Mouse (Mus musculus) G1E-ER4 (cell line): Measurements from ENCODE around the gene 4931422A03Rik. TPM values are rescaled to one million over a fixed set of nuclear protein-coding genes. Genes with fewer than 3 reads are reported as not detected.

ENCODE experiments used
- GATA1 ChIP-seq: IDR thresholded peaks from one replicate; pipeline ENCODE4 v1.8.0; 2012; ENCODE audit warnings: low read length, inconsistent platforms
- polyA plus RNA-seq: library from polyadenylated mRNA; stranded (reverse); fragments of >175 nt; gene quantifications from 2 replicates; pipeline ENCODE4 v1.2.3, GENCODE M21; 2012

4931422A03Rik gene
- polyA plus RNA-seq, 1 experiment = not detected

DNA sequence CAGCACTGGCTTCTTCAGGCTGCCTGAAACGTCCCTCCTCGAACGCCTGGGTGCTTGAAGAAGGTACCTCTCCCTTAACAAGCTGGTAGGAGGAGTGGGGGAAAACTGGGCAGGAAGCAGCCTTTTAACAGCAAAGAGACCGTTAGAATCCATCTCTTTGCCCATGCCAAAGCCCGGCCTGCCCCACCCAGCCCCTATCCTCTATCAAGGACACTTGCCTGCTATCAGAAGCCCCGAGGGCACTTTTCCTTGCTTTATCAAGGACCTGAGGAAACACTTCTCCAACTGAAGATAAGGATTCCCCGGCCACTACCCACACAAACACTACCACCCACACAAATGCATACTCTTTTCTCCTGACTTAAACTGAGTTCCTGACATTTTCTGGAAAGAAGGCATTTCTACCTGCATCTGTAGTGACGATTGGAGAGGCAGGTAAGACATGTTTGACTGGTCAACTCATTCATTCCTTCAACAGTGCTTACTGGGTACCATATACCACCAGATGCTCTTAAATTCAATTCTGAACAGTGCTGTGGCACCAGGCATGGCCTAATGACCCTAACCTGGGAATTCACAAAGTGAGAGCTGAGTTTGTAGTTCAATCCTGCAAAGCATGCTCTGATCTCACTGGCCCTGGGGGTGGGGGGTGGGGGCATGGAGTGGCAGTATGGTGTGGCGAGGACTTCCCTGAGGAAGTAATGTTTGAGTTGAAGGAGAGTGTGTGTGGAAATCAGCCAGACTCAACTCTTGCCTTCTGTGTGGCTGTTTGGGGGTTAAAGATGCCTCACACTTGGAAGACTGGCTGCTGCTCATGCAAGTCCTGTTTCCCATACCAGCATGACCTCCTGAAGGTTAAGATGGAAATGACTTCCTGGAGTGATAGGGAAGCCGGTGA lies 70.3 kb downstream of the 4931422A03Rik start, which contains the start of gene Lmo2:
Lmo2 (plus strand) TSS at position 338 of the 898 bp plus-strand sequence.
- TF ChIP-seq GATA1 = peak; percentile 68

DNA sequence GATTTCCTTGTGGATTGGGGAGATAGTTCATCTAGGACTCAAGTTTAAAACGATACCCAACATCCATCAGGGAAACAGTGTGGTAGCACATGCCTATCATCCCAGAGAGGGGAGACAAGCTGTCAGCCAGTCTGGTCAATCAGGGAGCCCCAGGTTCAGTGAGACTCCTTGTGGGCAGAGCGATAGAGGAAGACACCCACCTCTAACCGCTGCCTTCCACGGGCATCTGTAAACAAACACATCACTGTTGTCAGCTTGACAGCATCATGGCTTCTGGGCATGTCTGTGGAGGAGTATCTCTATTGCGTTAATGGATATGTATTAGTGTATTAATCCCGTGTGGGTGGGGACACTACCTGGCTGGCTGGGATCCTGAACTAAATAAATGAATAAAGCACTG lies 71.3 kb downstream of the 4931422A03Rik start:
- peak; percentile 80 for TF ChIP-seq GATA1

DNA sequence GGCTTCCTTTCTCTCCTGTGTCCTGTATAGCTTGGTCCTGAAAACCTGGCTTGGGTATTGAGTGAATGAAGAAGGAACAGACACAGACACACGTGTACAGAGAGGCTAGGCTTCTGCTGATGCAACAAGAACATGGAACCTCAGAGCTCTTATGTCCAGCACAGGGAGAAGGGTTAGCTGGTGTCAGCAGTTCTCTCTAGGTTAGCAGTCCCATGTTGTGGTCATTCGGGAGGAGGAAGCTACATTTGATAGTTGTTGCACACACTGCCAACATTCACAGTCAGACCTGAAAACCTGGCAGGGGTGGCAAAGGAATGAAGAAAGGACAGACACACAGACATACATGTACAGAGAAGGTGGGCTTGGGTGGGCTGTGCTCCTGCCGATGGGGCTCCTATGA lies 72.4 kb downstream of the 4931422A03Rik start:
- TF ChIP-seq GATA1 = no peak

DNA sequence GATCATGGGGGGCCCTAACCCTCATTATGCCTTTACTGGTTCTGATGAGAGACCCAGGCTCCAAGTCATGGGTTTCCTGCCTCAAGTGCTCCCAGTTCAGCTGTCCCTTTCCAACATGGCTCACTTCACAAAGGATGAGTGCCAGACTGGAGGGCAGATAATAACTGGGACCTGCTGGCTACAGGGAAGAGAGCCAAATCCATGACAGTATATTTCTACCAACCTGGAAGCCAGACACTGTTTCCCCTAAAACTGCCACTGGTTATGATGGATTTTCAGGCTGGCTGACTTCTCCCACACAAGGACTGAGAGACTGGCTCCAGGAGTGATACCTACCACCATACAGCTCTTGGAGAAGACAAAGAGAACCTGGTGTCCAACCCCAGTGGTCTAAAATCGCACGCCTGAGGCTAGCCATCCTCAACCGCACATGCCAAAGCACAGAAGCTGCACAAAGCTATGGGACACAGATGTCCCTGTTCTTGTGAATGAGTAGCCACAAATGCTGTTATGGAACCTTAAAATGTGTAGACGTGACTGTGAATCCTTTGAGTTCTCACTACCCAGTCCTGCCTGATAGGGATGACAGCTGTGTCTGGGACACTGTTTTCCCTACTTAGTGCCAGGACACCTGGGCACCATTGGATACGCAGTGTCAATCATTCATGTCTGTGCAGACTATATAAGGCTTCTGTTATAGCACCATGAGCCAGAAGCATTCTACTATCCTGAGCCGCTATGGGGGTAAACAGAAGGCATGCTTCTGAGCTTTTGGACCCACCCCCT lies 74.9 kb downstream of the 4931422A03Rik start:
- TF ChIP-seq GATA1 = no peak

DNA sequence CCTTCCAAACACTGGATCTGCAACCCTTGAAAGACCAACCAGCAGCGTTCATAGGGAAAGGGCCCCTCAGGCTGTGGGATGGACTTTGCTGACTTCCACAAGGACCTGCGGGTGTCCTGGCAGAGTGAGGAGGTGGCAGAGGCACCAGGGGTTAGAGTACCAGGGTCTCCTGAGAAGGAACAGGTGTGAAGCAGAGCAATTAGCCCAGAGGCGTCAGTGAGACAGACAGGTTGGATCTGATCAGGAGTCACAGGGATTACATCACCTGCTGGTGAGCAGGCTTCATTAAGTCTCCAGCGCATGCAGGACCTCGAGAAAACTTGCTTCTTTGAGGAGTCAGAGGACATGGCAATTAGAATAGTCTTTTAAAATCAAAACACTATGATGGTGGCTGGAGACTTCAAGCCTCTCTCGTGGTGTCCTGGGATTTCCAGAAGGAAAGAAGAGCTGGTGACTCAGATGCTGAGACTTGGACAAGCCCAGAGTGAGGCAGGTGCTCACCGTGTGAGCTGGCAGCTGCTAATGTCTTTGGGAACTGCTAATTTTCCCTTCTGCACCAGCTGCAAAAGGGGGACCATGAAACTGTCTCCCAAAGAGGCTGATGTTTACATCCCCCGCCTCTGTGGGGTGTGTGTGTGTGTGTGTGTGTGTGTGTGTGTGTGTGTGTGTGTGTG lies 80.0 kb downstream of the 4931422A03Rik start:
- TF ChIP-seq GATA1 = no peak

DNA sequence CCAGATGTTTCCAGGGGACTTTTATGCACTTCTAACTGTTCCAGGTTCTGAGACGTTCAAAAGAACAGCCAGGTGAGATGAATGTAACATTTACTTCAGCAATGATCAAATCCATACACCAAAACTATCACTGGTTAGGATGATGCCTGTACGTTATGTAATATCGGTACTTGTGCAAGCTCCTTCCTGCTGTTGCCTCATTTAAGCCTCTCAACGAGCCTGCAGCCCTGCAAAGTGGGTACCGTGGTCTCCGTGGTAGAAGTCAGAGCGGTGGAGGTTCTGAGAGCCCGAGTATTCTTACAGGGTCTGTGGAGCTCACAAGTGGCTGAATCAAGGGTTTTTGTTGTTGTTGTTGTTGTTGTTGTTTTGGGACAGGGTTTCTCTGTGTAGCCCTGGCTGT lies 81.3 kb downstream of the 4931422A03Rik start:
- no peak for TF ChIP-seq GATA1

DNA sequence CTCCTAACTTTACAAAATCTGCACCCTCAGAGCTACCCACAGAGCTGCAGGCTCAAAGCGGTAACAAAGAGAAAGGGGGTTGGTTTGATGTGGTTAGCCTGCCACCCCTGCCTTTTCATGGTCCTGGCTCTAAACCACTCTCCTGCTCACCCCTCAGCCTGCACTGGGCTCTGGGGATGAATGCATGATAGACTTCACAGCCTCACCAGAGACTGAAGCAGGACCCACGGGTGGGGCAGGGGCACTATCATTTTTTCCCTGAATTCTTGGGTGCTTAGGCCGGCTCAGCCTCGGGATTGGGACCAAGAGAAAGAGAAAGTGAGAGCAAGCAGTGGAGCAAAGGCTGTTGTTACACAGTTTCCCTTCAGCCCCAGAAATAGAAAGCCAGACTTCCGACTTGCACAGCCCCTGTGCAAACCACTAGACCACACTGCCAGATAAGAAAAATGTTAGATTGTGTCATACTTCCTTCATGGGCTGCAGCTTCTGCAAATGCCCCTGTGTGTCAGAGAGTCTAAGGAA lies 82.5 kb downstream of the 4931422A03Rik start:
- TF ChIP-seq GATA1 = no peak

DNA sequence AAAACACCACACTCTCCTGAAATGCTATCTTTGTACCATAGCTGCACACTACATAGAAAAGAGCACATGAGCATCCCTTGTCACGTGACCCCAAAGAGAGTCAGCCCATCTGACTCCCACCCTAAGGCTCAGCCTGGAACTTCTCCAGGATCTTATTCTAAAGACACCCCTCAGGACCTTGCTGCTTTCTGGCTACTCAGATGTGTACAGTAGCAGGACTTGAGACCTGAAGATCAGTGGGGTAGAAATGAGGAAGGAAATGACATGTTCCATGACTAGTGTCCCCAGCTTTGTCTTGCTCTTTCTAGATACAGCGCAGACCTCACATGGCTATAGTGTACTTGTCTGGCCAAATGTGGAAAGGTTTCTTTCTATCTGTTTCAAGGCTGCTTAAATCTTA lies 83.3 kb downstream of the 4931422A03Rik start:
- no peak for TF ChIP-seq GATA1

DNA sequence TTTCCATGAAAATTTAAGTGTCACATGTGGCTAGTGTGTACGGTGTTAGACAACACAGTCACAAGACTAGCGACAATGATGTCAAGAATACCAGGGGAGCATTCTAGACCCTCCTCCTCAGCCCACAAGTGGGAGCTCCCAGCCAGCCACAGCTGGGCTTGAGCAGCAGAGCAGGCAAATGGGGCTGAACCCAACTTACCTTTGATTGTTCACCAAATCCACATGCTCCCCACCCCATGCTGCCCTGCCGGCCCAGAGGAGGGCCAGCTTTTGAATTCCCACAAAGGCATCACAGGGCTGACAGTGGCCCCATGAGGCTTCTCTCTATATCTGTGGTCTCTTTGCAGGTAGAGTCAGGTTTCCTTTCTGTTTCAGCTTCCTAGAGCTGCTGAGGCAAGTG lies 87.1 kb downstream of the 4931422A03Rik start:
- TF ChIP-seq GATA1 = no peak

DNA sequence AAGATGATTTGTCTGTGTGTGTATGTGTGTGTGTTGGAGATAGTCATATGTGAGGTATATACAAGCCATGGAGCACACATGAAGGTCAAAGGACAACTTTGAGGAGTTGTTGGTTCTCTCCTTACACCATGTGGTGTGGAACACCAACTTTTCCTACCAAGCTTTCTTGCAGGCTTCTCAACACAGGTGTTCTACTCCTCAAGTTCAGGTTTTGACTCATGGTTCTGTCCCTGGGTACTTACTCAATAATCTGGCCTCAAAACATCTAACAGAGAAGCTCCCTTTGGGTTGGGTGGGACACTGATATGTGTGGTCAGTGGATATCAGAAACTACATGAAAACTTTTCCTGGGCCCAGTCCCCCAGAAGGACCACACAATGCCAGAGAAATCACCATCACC lies 89.2 kb downstream of the 4931422A03Rik start:
- no peak for TF ChIP-seq GATA1

DNA sequence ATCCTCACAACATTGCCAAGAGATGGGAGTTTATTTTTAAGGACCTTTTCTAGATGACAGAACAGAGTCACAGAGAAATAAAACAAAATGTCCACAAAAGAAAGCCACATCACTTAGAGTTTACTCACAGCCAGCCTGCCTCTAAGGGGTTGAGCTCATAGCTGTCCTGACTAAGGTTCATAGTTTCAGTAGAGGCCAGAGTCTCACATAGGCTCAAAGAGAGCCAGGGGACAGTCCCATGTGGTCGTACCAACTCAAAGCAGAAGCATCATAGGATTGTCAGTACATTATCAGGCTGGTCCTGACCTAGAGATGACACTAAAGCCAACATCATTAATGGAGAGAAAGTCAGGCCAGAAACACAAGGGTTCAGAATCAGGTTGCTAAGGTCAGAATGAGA lies 89.6 kb downstream of the 4931422A03Rik start:
- TF ChIP-seq GATA1 = no peak

DNA sequence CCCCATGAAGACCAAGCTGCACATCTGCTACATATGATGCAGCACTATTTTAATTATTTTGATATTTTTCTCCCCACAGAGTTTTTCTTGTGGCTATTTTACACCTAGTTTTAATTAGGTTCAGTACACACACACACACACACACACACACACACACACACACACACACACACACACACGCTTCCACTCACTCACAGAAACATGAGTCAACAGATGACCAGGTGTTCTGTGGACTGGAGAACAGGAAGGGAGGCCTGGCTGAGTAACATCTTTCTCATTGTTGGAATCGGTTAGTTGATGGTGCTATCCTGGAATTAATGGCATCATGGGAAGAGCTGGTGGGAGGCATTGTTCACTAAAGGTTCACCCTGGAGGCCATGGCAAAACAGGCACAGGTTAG lies 90.5 kb downstream of the 4931422A03Rik start:
- no peak for TF ChIP-seq GATA1

DNA sequence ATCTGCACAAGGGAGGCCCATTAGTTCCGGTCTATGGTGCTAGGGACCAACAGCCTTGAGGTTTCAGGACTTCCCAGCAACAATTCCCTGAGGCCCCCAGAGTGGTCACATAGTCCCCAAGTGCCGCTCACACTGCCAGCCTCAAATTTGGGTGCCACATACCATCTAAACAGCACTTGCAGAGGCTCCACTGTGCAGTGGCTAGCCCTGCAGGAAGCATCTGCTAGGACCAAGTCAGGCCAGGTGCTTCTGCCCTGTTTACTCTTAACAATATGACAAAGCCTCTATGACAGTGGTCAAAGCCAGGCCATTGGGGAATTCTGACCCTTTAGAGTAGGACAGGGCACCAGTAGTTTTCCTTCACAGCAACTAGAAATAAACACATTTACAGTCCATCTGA lies 91.5 kb downstream of the 4931422A03Rik start:
- no peak for TF ChIP-seq GATA1

DNA sequence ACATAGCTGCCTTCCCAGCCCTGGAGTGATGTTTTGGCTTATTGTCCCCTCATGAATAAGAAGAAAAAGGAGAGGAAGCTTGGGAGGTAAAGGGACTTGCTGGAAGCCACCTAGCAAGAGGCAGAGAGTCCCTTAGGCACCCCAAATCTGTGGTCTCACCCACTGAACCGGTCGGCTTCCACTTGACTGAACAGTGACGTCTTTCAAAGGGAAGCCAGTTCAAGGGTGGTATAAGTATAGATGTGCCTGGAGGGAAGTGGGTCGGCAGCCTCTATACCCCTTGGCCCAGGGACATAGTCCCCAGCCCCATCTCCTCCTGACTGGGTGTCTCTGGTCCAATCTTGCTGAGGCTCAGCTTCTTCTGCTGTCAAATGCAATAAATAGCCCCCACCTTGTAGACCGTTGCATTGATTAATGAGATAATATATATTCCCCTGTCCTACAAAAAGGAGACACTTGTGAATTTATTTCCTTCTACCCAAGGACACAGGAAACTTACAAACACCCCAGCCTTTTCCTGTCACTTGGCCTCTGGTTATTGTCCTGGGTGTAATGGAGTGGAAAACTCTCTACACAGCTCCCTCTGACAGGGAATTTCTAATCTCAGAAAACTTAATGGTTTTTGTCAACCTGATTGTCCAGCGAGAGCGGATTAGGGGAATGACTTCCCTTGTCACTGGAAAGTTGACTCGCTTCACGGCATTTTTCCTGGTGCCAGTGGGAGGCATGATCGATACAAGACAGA lies 92.3 kb downstream of the 4931422A03Rik start:
- no peak for TF ChIP-seq GATA1

DNA sequence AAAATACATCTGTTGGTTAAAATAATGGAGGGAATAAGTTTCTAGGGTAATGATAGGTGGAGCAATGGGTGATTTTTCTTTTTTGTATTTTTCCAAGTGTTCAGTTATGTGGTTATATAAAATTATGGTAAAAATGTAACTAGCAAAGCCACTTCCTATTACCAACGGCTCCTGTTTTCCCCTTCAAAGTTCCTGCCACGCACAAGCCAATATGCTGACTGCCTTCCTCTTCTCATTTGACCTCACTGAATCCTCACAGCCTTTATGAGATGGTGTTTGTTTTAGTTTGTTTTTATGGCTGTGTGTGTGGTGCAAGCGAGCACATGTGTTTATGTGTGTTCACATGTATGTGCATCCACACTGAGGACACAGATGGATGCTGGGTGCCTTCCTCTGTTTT lies 93.5 kb downstream of the 4931422A03Rik start:
- no peak for TF ChIP-seq GATA1

DNA sequence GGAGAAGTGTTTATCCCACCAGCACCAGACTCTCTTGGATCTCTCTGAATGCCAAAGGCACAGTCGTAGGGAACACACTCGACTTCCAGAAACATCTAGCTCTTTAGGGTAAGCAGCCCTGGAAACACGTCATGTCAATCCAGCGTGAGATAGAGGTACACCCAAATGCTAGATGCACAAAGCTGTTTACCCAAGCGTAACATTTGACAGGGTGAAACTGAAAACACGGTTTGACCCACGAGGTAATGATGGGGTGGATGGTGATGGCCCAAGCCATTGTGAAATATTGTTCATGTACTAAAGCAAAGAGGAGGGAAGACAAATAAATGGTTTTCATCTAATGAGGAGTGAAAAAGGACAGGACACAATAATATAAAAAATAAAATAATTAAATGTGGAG lies 93.9 kb downstream of the 4931422A03Rik start:
- no peak for TF ChIP-seq GATA1
